Mouse (Mus musculus) neural tube, postnatal 0 days (tissue): Measurements from ENCODE around the gene Nr2c2. TPM values are rescaled to one million over a fixed set of nuclear protein-coding genes. Genes with fewer than 3 reads are reported as not detected.

Experiments
- polyA plus RNA-seq: library from polyadenylated mRNA; unstranded; fragments of >200 nt; fragmentation: Nextera tagmentation; extraction: Ambion mirVana; gene quantifications from 2 replicates; pipeline ENCODE4 v1.2.1, GENCODE M21; 2015

Nr2c2 gene
- polyA plus RNA-seq, result 30.3 and 34.2 TPM in 2 replicates

GRCm38 (mm10) chr6:92091130-92091591, at the start of gene Nr2c2:
TSS of gene Nr2c2 (plus strand) at chr6:92091390.

DNA sequence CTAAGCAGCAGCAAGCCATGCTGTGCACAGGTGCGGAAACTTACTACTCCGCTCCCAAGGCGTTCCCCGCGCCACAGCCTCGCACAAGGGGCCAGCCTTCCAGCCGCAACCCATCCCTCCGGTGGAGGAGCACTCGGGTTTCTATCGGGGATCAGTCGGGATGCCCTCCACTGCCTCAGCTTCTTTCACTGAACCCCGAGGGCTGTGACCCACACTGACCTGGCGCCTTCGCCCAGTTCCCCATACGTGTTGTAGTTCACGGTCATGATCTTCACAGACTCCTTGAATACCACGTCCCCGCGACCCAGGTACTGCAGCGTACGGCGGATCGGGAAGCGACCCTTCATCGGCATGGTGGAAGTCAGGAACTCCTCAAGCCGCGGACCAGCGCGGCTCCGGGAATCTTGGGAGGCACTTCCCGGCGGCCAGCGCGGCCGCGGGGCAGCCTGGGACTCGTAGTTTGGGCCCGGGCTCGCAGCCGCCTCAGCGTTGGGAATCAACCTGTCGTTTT, 92.5 kb downstream of the Nr2c2 start, which contains the start of gene Mrps25:
TSS of gene Mrps25 (minus strand) at position 413 of the 511 bp plus-strand sequence.

DNA sequence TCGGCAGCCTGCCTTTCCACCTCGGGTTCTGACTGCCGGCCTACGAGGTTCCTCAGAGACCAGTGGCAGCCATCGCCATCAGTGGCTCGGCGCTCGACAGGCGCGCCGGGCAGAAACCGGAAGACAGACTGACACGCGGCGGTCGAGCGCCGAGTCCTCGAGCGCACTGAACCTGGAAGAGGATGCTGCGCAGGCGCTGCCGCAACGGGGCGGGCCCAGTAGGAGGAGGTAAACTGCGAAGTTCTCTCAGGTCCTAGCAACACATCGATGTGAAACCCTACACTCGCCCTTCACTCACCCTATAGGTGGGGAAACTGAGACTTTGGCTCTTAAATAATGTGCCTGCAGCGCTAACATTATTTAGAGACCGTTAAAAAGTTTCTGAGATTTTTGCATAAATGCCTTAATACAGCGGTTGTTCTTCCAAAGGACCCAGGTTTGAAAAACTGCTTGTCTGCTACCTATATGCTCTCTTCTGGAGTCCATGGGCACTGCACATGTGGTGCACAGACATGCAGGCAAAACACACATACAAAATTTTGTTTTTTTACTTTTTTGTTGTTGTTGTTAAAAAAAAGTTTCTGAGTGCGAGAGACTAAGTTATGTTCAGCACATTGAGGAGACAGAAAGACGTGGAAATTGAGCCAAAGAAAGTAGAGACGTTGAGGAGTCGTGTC, 123.7 kb downstream of the Nr2c2 start, which contains the start of gene Rbsn:
TSS of gene Rbsn (minus strand) at position 153 of the 677 bp plus-strand sequence.

Other genes with a start within 250 kb of the Nr2c2 start
- gene Ccdc174, start 213.3 kb upstream of the Nr2c2 start, polyA plus RNA-seq, result 35.4 and 38.1 TPM in 2 replicates
- 0.39 and 0.74 TPM in 2 replicates for gene 4930590J08Rik, start 188.6 kb upstream of the Nr2c2 start, polyA plus RNA-seq
- 10.0 and 12.3 TPM in 2 replicates for gene Fgd5, start 112.5 kb upstream of the Nr2c2 start, polyA plus RNA-seq
- 77.7 and 80.6 TPM in 2 replicates for gene Mrps25, start 92.6 kb downstream of the Nr2c2 start, polyA plus RNA-seq
- 28.2 and 31.8 TPM in 2 replicates for gene Rbsn, start 123.5 kb downstream of the Nr2c2 start, polyA plus RNA-seq
- gene Trh, start 153.3 kb downstream of the Nr2c2 start, polyA plus RNA-seq, result 1.9 TPM in 2 replicates